Mouse (Mus musculus) hindbrain, embryonic 10.5 days (tissue): ENCODE results near the gene Shb. TPM values are rescaled to one million over a fixed set of nuclear protein-coding genes. Genes with fewer than 3 reads are reported as not detected.

ENCODE experiments used
- DNase-seq: peaks from one replicate; pipeline ENCODE4 v3.0.0-alpha.2; 2017; ENCODE audit warnings: low spot score
- H3K27ac ChIP-seq: fragments of 300-500 bp; sonication (generic); 2 replicates; pipeline ENCODE4 v1.5.1; 2016; ENCODE audit warnings: mild to moderate bottlenecking, moderate library complexity
- H3K27me3 ChIP-seq: fragments of 300-500 bp; sonication (generic); 2 replicates; pipeline ENCODE4 v1.6.1; 2016; ENCODE audit warnings: mild to moderate bottlenecking; ENCODE audit not compliant: poor library complexity, insufficient read depth, severe bottlenecking
- H3K36me3 ChIP-seq: fragments of 300-500 bp; sonication (generic); 2 replicates; pipeline ENCODE4 v1.6.1; 2016; ENCODE audit warnings: mild to moderate bottlenecking, moderate library complexity
- H3K4me1 ChIP-seq: fragments of 300-500 bp; sonication (generic); replicated peaks from 2 replicates; pipeline ENCODE4 v1.6.1; 2016; ENCODE audit warnings: mild to moderate bottlenecking
- H3K4me3 ChIP-seq: fragments of 300-500 bp; sonication (generic); 2 replicates; pipeline ENCODE4 v1.5.1; 2016; ENCODE audit warnings: mild to moderate bottlenecking, moderate library complexity
- H3K9me3 ChIP-seq: fragments of 300-500 bp; sonication (generic); 2 replicates; pipeline ENCODE4 v1.6.1; 2016; ENCODE audit warnings: mild to moderate bottlenecking, moderate library complexity
- WGBS: fragments of 180-500 bp; shearing (Covaris S2); methylation state at CpG from one replicate; pipeline ENCODE4 v1.1.7; 2016; 5-methylcytosine and 5-hydroxymethylcytosine counted together
- polyA plus RNA-seq: library from polyadenylated mRNA; unstranded; fragments of >200 nt; fragmentation: Nextera tagmentation; extraction: Ambion mirVana; gene quantifications from 2 replicates; pipeline ENCODE4 v1.2.1, GENCODE M21; 2016

The Shb gene
- polyA plus RNA-seq, 1 experiment from 2014 or later = 3.7 TPM

DNA sequence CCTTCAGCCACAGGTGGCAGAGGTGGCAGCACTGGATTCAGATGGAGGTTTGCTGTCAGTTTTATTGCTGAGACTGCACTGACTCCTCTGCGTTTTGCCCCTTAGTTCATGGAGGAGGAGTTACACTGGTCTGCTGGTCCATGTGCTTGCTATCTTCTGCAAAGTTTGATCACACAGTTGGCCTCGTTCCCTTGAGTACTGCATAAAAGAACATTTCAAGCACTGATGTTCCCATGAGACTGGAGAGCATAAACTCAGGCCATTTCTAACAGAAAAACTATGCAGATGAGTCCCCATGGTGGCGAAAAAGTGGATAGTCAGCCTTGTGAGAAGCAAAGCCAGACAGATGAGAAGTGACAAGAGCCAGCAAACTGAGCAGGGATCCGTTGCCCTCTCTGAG lies 155.7 kb downstream of the Shb start:
- no peaks in the 10 kb centered on the region for H3K9me3 ChIP-seq
- DNase-seq = no peak
- H3K4me3 ChIP-seq = no peak overlapping the region
- WGBS = 89% methylated on average over 4 of the region's 4 CpGs
- H3K4me1 ChIP-seq = no peaks in the 10 kb centered on the region
- no peak overlapping the region for H3K27ac ChIP-seq
- H3K27me3 ChIP-seq = no peaks in the 10 kb centered on the region
- peaks cover 58% of the 10 kb centered on the region for H3K36me3 ChIP-seq

- H3K4me1 ChIP-seq = no peaks in the 10 kb centered on the region
- peaks cover 75% of the 10 kb centered on the region for H3K36me3 ChIP-seq
- no peak overlapping the region for H3K27ac ChIP-seq
- 91% methylated on average over 5 of the region's 5 CpGs for WGBS
- no peaks in the 10 kb centered on the region for H3K9me3 ChIP-seq
- DNase-seq = no peak
- H3K4me3 ChIP-seq = no peak overlapping the region
- no peaks in the 10 kb centered on the region for H3K27me3 ChIP-seq
Observed at GRCm38 (mm10) chr4:45374879-45375278, 157.4 kb downstream of the Shb start.

Other genes starting within 250 kb of the Shb start
- 19.7 and 22.1 TPM in 2 replicates for gene Trmt10b, start 235.3 kb downstream of the Shb start, polyA plus RNA-seq
- gene Dcaf10, start 190.4 kb downstream of the Shb start, polyA plus RNA-seq = 9.2 and 10.4 TPM in 2 replicates
- 92.8 and 111 TPM in 2 replicates for gene Exosc3, start 189.7 kb downstream of the Shb start, polyA plus RNA-seq
- gene Slc25a51, start 123.7 kb downstream of the Shb start, polyA plus RNA-seq = 77.6 and 79.9 TPM in 2 replicates